Mouse (Mus musculus): ENCODE data around the gene Naif1. TPM values are rescaled to one million over a fixed set of nuclear protein-coding genes. Genes with fewer than 3 reads are reported as not detected.

Naif1 gene
- polyA plus RNA-seq, 1 experiment from 2014 or later, result 2.2 TPM

- Histone ChIP-seq H3K36me3 (no peaks in the 10 kb centered on the region), H3K27ac (no peak overlapping the region), H3K4me1 (replicated peaks) (peaks cover 59% of the 10 kb centered on the region), H3K9ac (no peak overlapping the region), H3K4me3 (replicated peaks) (no peak overlapping the region), H3K4me2 (no peak overlapping the region), H3K9me3 (replicated peaks) (no peaks in the 10 kb centered on the region), H3K27me3 (no peaks in the 10 kb centered on the region)
- peak; percentile 19; the same call in 1 of the 2 replicates for ATAC-seq (ENCODE audit: low read depth)
- WGBS (ENCODE audit: insufficient replicate concordance), result 41% methylated on average over 4 of the region's 4 CpGs
- no peak for DNase-seq
Measured at GRCm38 (mm10) chr2:32429215-32429891, 20.9 kb upstream of the Naif1 start.

- peak overlapping the region; percentile 6; the same call in 1 of the 2 replicates for H3K9ac ChIP-seq
- H3K4me1 ChIP-seq (replicated peaks), result peaks cover 47% of the 10 kb centered on the region
- no peaks in the 10 kb centered on the region for H3K27me3 ChIP-seq
- H3K4me3 ChIP-seq (replicated peaks), result peak overlapping the region; percentile 12; the same call in 1 of the 2 replicates
- H3K4me2 ChIP-seq, result peak overlapping the region; percentile 41
- DNase-seq, result no peak
- no peak overlapping the region; the same call in 1 of the 2 replicates for H3K27ac ChIP-seq
- no peaks in the 10 kb centered on the region for H3K36me3 ChIP-seq
- no peak for ATAC-seq (ENCODE audit: low read depth)
- H3K9me3 ChIP-seq (replicated peaks), result no peaks in the 10 kb centered on the region
- WGBS (ENCODE audit: insufficient replicate concordance), result 55% methylated on average over 18 of the region's 18 CpGs
Measured at GRCm38 (mm10) chr2:32430701-32431676, 19.3 kb upstream of the Naif1 start.

- H3K9me3 ChIP-seq (replicated peaks), result no peaks in the 10 kb centered on the region
- H3K9ac ChIP-seq, result no peak overlapping the region
- ATAC-seq (ENCODE audit: low read depth) (no peak; the same call in 1 of the 2 replicates), DNase-seq (no peak)
- no peak overlapping the region for H3K4me2 ChIP-seq
- peaks cover 43% of the 10 kb centered on the region for H3K4me1 ChIP-seq (replicated peaks)
- 50% methylated on average over 3 of the region's 3 CpGs for WGBS (ENCODE audit: insufficient replicate concordance)
- no peaks in the 10 kb centered on the region for H3K36me3 ChIP-seq
- no peak overlapping the region for H3K4me3 ChIP-seq (replicated peaks)
- no peaks in the 10 kb centered on the region for H3K27me3 ChIP-seq
- H3K27ac ChIP-seq, result 0 out of 2 replicates have a peak overlapping the region, but pooled peaks have one; percentile 41
Measured at GRCm38 (mm10) chr2:32436686-32437372, 13.4 kb upstream of the Naif1 start.

GRCm38 (mm10) chr2:32437612-32438166 is 12.6 kb upstream of the Naif1 start:
- H3K4me1 ChIP-seq (replicated peaks), result peaks cover 52% of the 10 kb centered on the region
- no peak overlapping the region for H3K4me3 ChIP-seq (replicated peaks)
- no peaks in the 10 kb centered on the region for H3K27me3 ChIP-seq
- no peak for ATAC-seq (ENCODE audit: low read depth)
- H3K9me3 ChIP-seq (replicated peaks), result no peaks in the 10 kb centered on the region
- no peak overlapping the region for H3K9ac ChIP-seq
- DNase-seq, result no peak
- 19% methylated on average over 2 of the region's 2 CpGs for WGBS (ENCODE audit: insufficient replicate concordance)
- no peaks in the 10 kb centered on the region for H3K36me3 ChIP-seq
- H3K27ac ChIP-seq, result 0 out of 2 replicates have a peak overlapping the region, but pooled peaks have one; percentile 41
- no peak overlapping the region for H3K4me2 ChIP-seq

GRCm38 (mm10) chr2:32438733-32439132 is 11.5 kb upstream of the Naif1 start:
- H3K4me1 ChIP-seq (replicated peaks), result peaks cover 62% of the 10 kb centered on the region
- H3K27ac ChIP-seq, result no peak overlapping the region
- H3K4me3 ChIP-seq (replicated peaks), result no peak overlapping the region
- H3K4me2 ChIP-seq, result no peak overlapping the region
- DNase-seq (no peak), ATAC-seq (ENCODE audit: low read depth) (no peak)
- WGBS (ENCODE audit: insufficient replicate concordance), result 74% methylated on average over 3 of the region's 3 CpGs
- no peaks in the 10 kb centered on the region for H3K27me3 ChIP-seq
- no peaks in the 10 kb centered on the region for H3K9me3 ChIP-seq (replicated peaks)
- H3K9ac ChIP-seq, result no peak overlapping the region
- H3K36me3 ChIP-seq, result no peaks in the 10 kb centered on the region

- 66% methylated on average over 6 of the region's 6 CpGs for WGBS (ENCODE audit: insufficient replicate concordance)
- no peaks in the 10 kb centered on the region for H3K27me3 ChIP-seq
- no peaks in the 10 kb centered on the region for H3K36me3 ChIP-seq
- no peak overlapping the region for H3K4me2 ChIP-seq
- no peak overlapping the region for H3K27ac ChIP-seq
- peaks cover 62% of the 10 kb centered on the region for H3K4me1 ChIP-seq (replicated peaks)
- H3K4me3 ChIP-seq (replicated peaks), result no peak overlapping the region
- no peaks in the 10 kb centered on the region for H3K9me3 ChIP-seq (replicated peaks)
- no peak for DNase-seq
- no peak for ATAC-seq (ENCODE audit: low read depth)
- H3K9ac ChIP-seq, result no peak overlapping the region
Measured at GRCm38 (mm10) chr2:32439177-32439576, 11.1 kb upstream of the Naif1 start.

- Histone ChIP-seq H3K27me3 (no peaks in the 10 kb centered on the region), H3K36me3 (peaks cover 7% of the 10 kb centered on the region; the same call in 1 of the 2 replicates), H3K27ac (no peak overlapping the region), H3K9ac (no peak overlapping the region), H3K9me3 (replicated peaks) (no peaks in the 10 kb centered on the region), H3K4me2 (no peak overlapping the region), H3K4me3 (replicated peaks) (no peak overlapping the region), H3K4me1 (replicated peaks) (peaks cover 70% of the 10 kb centered on the region)
- WGBS (ENCODE audit: insufficient replicate concordance), result 54% methylated on average over 2 of the region's 2 CpGs
- ATAC-seq (ENCODE audit: low read depth) (no peak), DNase-seq (no peak)
Measured at GRCm38 (mm10) chr2:32440164-32440563, 10.1 kb upstream of the Naif1 start.

- Histone ChIP-seq H3K9me3 (replicated peaks) (no peaks in the 10 kb centered on the region), H3K27me3 (no peaks in the 10 kb centered on the region), H3K27ac (peak overlapping the region; percentile 26; the same call in 1 of the 2 replicates), H3K36me3 (peaks cover 11% of the 10 kb centered on the region; the same call in 1 of the 2 replicates), H3K4me2 (no peak overlapping the region), H3K4me3 (replicated peaks) (no peak overlapping the region), H3K4me1 (replicated peaks) (peaks cover 75% of the 10 kb centered on the region), H3K9ac (no peak overlapping the region)
- no peak for DNase-seq
- WGBS (ENCODE audit: insufficient replicate concordance), result 78% methylated on average over 1 of the region's 1 CpGs
- no peak for ATAC-seq (ENCODE audit: low read depth)
Measured at GRCm38 (mm10) chr2:32440632-32441031, 9.6 kb upstream of the Naif1 start.

- Histone ChIP-seq H3K4me2 (no peak overlapping the region), H3K27me3 (no peaks in the 10 kb centered on the region), H3K36me3 (peaks cover 11% of the 10 kb centered on the region; the same call in 1 of the 2 replicates), H3K9ac (no peak overlapping the region), H3K4me3 (replicated peaks) (no peak overlapping the region), H3K9me3 (replicated peaks) (no peaks in the 10 kb centered on the region), H3K4me1 (replicated peaks) (peaks cover 71% of the 10 kb centered on the region), H3K27ac (no peak overlapping the region)
- WGBS (ENCODE audit: insufficient replicate concordance), result 79% methylated on average over 2 of the region's 2 CpGs
- DNase-seq (no peak), ATAC-seq (ENCODE audit: low read depth) (no peak)
Measured at GRCm38 (mm10) chr2:32441550-32441949, 8.7 kb upstream of the Naif1 start.

- no peak overlapping the region for H3K4me2 ChIP-seq
Measured at GRCm38 (mm10) chr2:32445535-32445934, 4.7 kb upstream of the Naif1 start.

More at GRCm38 (mm10) chr2:32445535-32445934, 4.7 kb upstream of the Naif1 start:
- Histone ChIP-seq H3K27ac (no peak overlapping the region), H3K36me3 (peaks cover 11% of the 10 kb centered on the region; the same call in 1 of the 2 replicates), H3K27me3 (no peaks in the 10 kb centered on the region), H3K4me1 (replicated peaks) (peaks cover 85% of the 10 kb centered on the region), H3K9me3 (replicated peaks) (no peaks in the 10 kb centered on the region), H3K9ac (no peak overlapping the region), H3K4me3 (replicated peaks) (no peak overlapping the region)
- 91% methylated on average over 1 of the region's 1 CpGs for WGBS (ENCODE audit: insufficient replicate concordance)
- DNase-seq (no peak), ATAC-seq (ENCODE audit: low read depth) (no peak)

Measured in liver, embryonic 13.5 days (tissue).